Mouse (Mus musculus) G1E (cell line): ENCODE results near the gene Arid3a.

Experiments
- CTCF ChIP-seq: IDR thresholded peaks from 2 replicates; pipeline ENCODE4 v1.5.1; 2012; ENCODE audit warnings: low read depth, low read length, inconsistent platforms, mixed read lengths
- GATA1 ChIP-seq: IDR thresholded peaks from 2 replicates; pipeline ENCODE4 v1.6.1; 2012; ENCODE audit warnings: borderline replicate concordance, low read length, inconsistent platforms, mixed read lengths
- GATA2 ChIP-seq: IDR thresholded peaks from 2 replicates; pipeline ENCODE4 v1.6.1; 2012; ENCODE audit warnings: low read depth, low read length, inconsistent platforms, borderline replicate concordance
- POLR2AphosphoS5 ChIP-seq: IDR thresholded peaks from 2 replicates; pipeline ENCODE4 v1.6.1; 2012; ENCODE audit warnings: low read depth, low read length, inconsistent platforms; ENCODE audit not compliant: insufficient replicate concordance
- TAL1 ChIP-seq: conservative IDR thresholded peaks from 2 replicates; pipeline ENCODE4 v1.6.1; 2012; ENCODE audit warnings: low read depth, low read length, inconsistent platforms, mixed read lengths

DNA sequence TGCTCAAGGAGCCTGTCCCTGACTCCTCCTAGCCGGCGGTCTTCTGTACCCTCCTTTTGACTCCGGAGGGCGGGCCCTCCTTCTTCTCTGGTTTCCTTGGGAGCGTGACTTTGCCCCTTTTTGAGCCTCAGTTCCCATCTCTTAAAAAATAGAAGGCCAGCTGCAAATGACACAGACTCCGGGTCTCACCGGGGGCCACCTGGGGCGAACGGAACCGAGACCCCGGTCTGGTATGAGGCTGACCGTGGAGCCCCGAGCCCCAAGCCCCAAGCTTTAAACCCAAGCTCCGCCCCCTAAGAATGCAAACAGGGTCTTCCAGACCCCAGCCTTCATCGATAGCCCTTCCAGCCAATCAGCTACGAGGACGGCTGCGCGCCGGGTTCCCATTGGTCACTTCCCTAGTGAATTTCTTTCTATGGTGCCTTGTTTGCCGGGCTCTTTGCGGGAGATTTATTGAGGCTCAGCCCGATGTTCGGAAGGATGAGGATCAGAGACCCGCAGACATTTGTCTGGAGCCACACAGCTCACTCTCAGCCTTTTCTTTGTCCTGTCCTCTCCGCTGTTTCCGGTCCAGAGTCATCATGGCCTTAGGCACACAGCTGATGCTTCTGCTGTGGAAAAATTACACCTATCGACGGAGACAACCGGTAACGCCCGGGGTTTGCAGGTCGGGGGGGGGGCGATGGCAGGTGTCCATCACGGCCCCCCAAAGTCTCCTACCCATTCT is 70.4 kb downstream of the Arid3a start:
- TF ChIP-seq CTCF (no peak), POLR2AphosphoS5 (no peak), GATA2 (no peak), TAL1 (no peak), GATA1 (no peak)
